Mouse (Mus musculus) lung, adult 2 months (tissue): ENCODE data around the gene Lbx2.
A peak's percentile ranks its signal among the peaks of the same experiment; 100 is the strongest.

ENCODE experiments used
- CTCF ChIP-seq: fragments of 200-500 bp; IDR thresholded peaks from 2 replicates; pipeline ENCODE4 v1.5.1; 2011; ENCODE audit warnings: mild to moderate bottlenecking, low read length, control low read depth; ENCODE audit not compliant: insufficient read depth
- POLR2A ChIP-seq: fragments of 200-500 bp; IDR thresholded peaks from 2 replicates; pipeline ENCODE4 v1.6.1; 2011; ENCODE audit warnings: low read depth, mild to moderate bottlenecking, control low read depth, low read length, borderline replicate concordance; ENCODE audit errors: extremely low read depth

- TF ChIP-seq CTCF, result no peak
- peak; percentile 72; the same call in 1 of the 2 replicates for TF ChIP-seq POLR2A
These were observed 51.4 kb downstream of the Lbx2 start for GRCm38 (mm10) chr6:83137576-83137950.
